Mouse (Mus musculus) lung, adult 2 months (tissue): ENCODE data around the gene Mei1.

Source experiments
- CTCF ChIP-seq: fragments of 200-500 bp; IDR thresholded peaks from 2 replicates; pipeline ENCODE4 v1.5.1; 2011; ENCODE audit warnings: mild to moderate bottlenecking, low read length, control low read depth; ENCODE audit not compliant: insufficient read depth
- POLR2A ChIP-seq: fragments of 200-500 bp; IDR thresholded peaks from 2 replicates; pipeline ENCODE4 v1.6.1; 2011; ENCODE audit warnings: low read depth, mild to moderate bottlenecking, control low read depth, low read length, borderline replicate concordance; ENCODE audit errors: extremely low read depth

- no peak for TF ChIP-seq CTCF
- no peak for TF ChIP-seq POLR2A
Observed at GRCm38 (mm10) chr15:82033762-82034161, 36.0 kb upstream of the Mei1 start, which contains the start of gene Desi1.
